Mouse (Mus musculus) olfactory bulb, adult 2 months (tissue): ENCODE results near the gene Zfp433.
"Not testable (repeated sequence)": the region's sequence is repeated elsewhere in the genome, so short reads cannot be mapped to it uniquely, and the experiment has no call there.

Experiments
- CTCF ChIP-seq: fragments of 200-500 bp; IDR thresholded peaks from 2 replicates; pipeline ENCODE4 v1.5.1; 2012; ENCODE audit warnings: low read depth, mild to moderate bottlenecking, low read length, moderate library complexity; ENCODE audit not compliant: insufficient read depth
- POLR2A ChIP-seq: fragments of 200-500 bp; IDR thresholded peaks from 2 replicates; pipeline ENCODE4 v1.6.1; 2012; ENCODE audit warnings: mild to moderate bottlenecking, low read depth, low read length, moderate library complexity; ENCODE audit not compliant: insufficient read depth

GRCm38 (mm10) chr10:81687114-81687513 is 17.5 kb upstream of the Zfp433 start:
- not testable (repeated sequence) for TF ChIP-seq CTCF, POLR2A
